Mouse (Mus musculus) left cerebral cortex, postnatal 4 days (tissue): ENCODE results near the gene Aurka. TPM values are rescaled to one million over a fixed set of nuclear protein-coding genes. Genes with fewer than 3 reads are reported as not detected.

Experiments
- DNase-seq: peaks from one replicate; pipeline ENCODE4 v3.0.0-alpha.2; 2022
- intact Hi-C: fragments of 180-260 bp; cut with DNase I; formaldehyde crosslinking; loops from one replicate; pipeline ENCODE4 v1.15.1; 2025
- total RNA-seq, 2 experiments: library from RNA; stranded (reverse); gene quantifications; 2 replicates each; pipeline ENCODE4 v1.2.3; 2021

The Aurka gene
- total RNA-seq, 2 experiments from 2014 or later, result 4.7 to 6.8 TPM

DNA sequence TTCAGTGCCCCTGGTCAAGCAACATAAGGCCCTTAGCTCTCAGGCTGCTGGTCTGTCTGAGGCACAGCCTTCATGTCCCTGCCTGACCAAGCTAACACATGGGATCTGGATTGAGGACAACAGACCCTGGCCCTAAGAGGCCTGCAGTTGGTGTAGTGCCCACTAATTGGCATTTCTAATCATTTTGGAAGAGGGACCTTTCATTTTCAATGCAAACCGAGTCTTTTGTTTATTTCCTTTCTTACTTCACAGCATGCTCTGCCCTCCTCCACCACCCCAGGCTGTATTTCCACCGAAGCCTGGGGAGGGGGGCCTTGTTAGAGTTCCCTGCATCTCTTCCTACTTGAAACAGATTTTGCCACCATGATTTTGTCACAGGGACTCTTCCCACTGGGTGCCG, 29.4 kb downstream of the Aurka start:
- DNase-seq, result no peak
- intact Hi-C loops, result no loop called here

DNA sequence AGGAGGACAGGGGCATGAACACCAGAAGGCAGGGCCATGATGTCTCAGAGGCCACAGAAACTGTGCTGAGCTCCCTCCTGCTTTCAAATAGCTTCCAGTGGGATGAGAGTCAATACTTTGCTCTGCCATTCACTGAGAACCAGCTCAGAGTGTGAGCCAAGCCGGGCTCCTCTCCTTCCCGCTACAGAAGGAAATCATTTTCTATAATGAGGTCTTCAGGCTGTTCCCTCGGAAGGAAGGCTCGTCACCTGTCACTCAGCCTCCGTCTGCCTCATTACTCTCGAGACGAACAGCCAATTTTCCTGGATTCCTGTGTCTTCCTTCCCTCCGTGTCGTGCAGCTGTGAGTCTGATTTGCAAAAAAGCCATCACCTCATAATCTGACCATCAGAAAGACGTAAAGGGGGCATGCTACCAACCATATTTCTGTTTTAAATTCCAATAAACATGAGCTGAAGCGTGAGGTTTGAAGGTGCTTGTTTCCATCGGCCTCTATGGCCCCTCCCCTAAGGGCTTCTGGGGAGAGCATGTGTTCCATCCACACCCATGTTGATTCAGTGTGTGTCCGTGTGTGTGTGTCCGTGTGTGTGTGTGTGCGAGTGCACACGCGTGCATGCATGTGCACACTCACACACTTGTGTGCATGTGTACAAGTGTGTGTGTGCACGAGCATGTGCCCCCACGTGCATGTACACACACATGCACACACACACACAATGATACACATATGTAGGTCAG, 32.0 kb downstream of the Aurka start:
- intact Hi-C loops, result no loop called here
- DNase-seq, result no peak

DNA sequence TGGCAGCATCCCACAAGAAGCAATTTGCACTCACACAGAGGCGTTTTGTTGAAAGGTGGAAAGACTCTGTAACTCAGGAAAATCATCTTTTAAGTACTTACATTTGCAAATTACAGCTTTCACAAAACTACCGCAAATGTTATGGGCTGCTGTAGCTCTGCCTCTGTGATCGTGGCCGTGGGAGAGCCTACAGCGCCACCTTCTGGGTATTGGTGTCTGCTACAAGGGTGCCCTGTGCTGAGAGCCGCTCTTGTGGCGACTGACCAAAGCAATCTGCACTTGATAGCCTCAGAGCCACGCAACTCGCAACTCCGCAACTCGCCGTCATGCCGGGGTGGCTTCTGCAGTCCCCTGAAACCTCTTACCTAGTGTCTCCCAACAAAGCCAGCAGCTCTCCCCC, 41.2 kb downstream of the Aurka start:
- intact Hi-C loops, result loop anchor here (2.0 kb wide), 1 partner anchor 102 kb away; no protein-coding TSS in a partner anchor
- DNase-seq, result peak; percentile 83

- DNase-seq, result no peak
- intact Hi-C loops, result loop anchor here (2.0 kb wide), 1 partner anchor 101 kb away; no protein-coding TSS in a partner anchor
Observed at GRCm38 (mm10) chr2:172328248-172328647, 42.1 kb downstream of the Aurka start.

DNA sequence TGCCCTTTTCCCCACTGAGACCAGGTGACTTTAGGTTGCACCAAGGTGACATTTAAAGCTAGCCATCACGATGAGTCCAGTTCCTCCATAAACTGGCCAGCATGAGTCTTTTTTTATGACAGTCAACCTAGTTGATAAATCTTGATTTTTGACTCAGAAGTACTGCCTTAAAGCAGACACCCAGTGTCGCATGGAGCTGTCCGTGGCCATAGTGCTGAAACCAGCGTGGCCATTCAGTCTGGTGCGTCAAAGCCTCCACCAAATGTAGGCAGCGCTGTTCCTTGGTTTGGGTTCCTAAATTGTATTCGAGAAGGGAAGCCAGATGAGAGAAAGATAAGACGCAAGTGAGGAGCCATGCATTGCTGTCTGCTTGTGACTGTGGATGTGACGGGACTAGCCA, 49.5 kb downstream of the Aurka start:
- peak; percentile 45 for DNase-seq
- intact Hi-C loops, result no loop called here

- intact Hi-C loops, result loop anchor here (10.0 kb wide), 1 partner anchor 47 kb away; no protein-coding TSS in a partner anchor
- DNase-seq, result no peak
Observed at GRCm38 (mm10) chr2:172311731-172312130, 58.6 kb downstream of the Aurka start.

DNA sequence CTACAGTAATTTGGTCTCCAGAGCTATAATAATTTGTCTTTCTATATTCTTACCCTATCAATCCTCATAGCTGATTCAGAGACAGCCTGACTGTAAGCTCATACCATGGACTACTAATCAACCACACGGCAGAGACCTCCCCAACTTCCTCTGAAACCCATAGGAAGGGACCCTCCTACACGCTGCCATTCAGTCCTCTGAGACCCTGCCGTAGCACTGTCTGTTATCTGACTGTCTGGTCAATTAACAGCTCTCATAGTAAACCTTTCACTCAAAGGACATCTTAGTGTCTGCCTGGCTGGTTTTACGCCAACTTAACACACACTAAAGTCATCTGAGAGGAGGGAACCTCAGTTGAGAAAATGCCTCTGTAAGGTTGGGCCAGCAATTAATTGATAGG, 63.8 kb downstream of the Aurka start:
- no peak for DNase-seq
- intact Hi-C loops, result no loop called here

Other genes with a start within 250 kb of the Aurka start
- under 1 TPM; 0.18 TPM for gene Mc3r, start 122.0 kb downstream of the Aurka start, total RNA-seq
- gene Fam210b, start 25.0 kb downstream of the Aurka start, total RNA-seq, result 10 to 100 TPM; 20.7 to 22.8 TPM
- gene Cstf1, start 146 bp upstream of the Aurka start, total RNA-seq, result 10 to 100 TPM; 26.5 to 29.8 TPM
- under 1 TPM; 0.16 to 0.24 TPM for gene Cass4, start 23.3 kb upstream of the Aurka start, total RNA-seq
- 10 to 100 TPM; 62.8 to 63.8 TPM for gene Rtf2, start 70.0 kb upstream of the Aurka start, total RNA-seq
- not detected for gene Gcnt7, start 88.1 kb upstream of the Aurka start, total RNA-seq
- under 1 TPM in 1 of 2 experiments, not detected in 1; 0.91 TPM for gene Fam209, start 102.0 kb upstream of the Aurka start, total RNA-seq
- 1 to 10 TPM; 1.2 TPM for gene Tfap2c, start 179.1 kb upstream of the Aurka start, total RNA-seq